Mouse (Mus musculus) liver, adult 2 months (tissue): ENCODE data around the gene Gm10643. TPM values are rescaled to one million over a fixed set of nuclear protein-coding genes. Genes with fewer than 3 reads are reported as not detected.

ENCODE experiments used
- DNase-seq: peaks from one replicate; pipeline ENCODE4 v3.0.0-alpha.2; 2011; ENCODE audit warnings: low read depth, low spot score; ENCODE audit errors: extremely low read depth
- H3K27ac ChIP-seq: fragments of 200-500 bp; replicated peaks from 2 replicates; pipeline ENCODE4 v1.5.1; 2012; ENCODE audit warnings: low read depth, mild to moderate bottlenecking, control low read depth, inconsistent platforms, low read length; ENCODE audit not compliant: insufficient read depth
- H3K27me3 ChIP-seq: fragments of 200-500 bp; 2 replicates; pipeline ENCODE4 v1.6.1; 2012; ENCODE audit warnings: mild to moderate bottlenecking, moderate library complexity, low read length, inconsistent platforms; ENCODE audit not compliant: control insufficient read depth, insufficient read depth
- H3K36me3 ChIP-seq: fragments of 200-500 bp; 2 replicates; pipeline ENCODE4 v1.6.1; 2012; ENCODE audit warnings: low read length, inconsistent platforms; ENCODE audit not compliant: control insufficient read depth, insufficient read depth
- H3K4me1 ChIP-seq: fragments of 200-500 bp; 2 replicates; pipeline ENCODE4 v1.6.1; 2011; ENCODE audit warnings: low read length; ENCODE audit not compliant: control insufficient read depth, insufficient read depth
- H3K4me3 ChIP-seq: fragments of 200-500 bp; 2 replicates; pipeline ENCODE4 v1.5.1; 2011; ENCODE audit warnings: low read depth, mild to moderate bottlenecking, control low read depth, low read length, moderate library complexity; ENCODE audit not compliant: insufficient read depth
- H3K79me2 ChIP-seq: fragments of 200-500 bp; 2 replicates; pipeline ENCODE4 v1.6.1; 2012; ENCODE audit warnings: inconsistent platforms, mild to moderate bottlenecking, low read length, moderate library complexity; ENCODE audit not compliant: control insufficient read depth, insufficient read depth
- H3K9ac ChIP-seq: fragments of 200-500 bp; 2 replicates; pipeline ENCODE4 v1.6.1; 2012; ENCODE audit warnings: low read depth, mild to moderate bottlenecking, control low read depth, inconsistent platforms, low read length
- CTCF ChIP-seq: fragments of 200-500 bp; IDR thresholded peaks from 2 replicates; pipeline ENCODE4 v1.5.1; 2011; ENCODE audit warnings: low read depth, low read length, control low read depth
- POLR2A ChIP-seq: fragments of 200-500 bp; IDR thresholded peaks from 2 replicates; pipeline ENCODE4 v1.6.1; 2011; ENCODE audit warnings: low read length, control low read depth; ENCODE audit not compliant: insufficient read depth; ENCODE audit errors: extremely low read depth
- WGBS: fragments of 180-500 bp; shearing (Covaris S2); methylation state at CpG from one replicate; pipeline ENCODE4 v1.1.7; 2018; 5-methylcytosine and 5-hydroxymethylcytosine counted together
- polyA plus RNA-seq: library from polyadenylated mRNA; depleted of rRNA; stranded (reverse); fragments of >200 nt; gene quantifications from 2 replicates; pipeline ENCODE4 v1.2.3, GENCODE M21; 2012
- total RNA-seq: library from RNA; depleted of rRNA; stranded (reverse); fragments of >200 nt; gene quantifications from 2 replicates; pipeline ENCODE4 v1.2.3, GENCODE M21; 2014

Gm10643 gene
- total and polyA plus RNA-seq, 2 experiments, result 0.65 TPM; not detected in 1

DNA sequence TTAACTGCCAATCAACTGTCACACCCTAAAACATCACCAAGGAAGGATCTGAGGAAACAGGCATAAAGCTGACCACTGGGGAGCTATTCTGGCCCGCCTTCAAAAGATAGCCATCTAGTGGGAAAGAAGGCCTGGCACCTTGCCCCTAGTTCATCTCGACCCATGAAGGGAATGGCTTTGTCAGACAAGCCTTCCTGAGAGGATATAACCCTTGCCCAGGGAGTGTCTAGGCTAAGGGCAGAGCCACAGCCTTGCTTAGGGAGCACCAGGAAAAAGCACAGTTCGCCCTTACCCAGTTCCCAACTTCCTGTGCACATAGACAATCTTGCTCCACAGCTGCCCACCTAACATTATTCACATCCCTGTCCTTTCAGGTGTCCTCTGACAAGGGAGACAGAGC is 38.7 kb upstream of the Gm10643 start:
- Histone ChIP-seq H3K27me3 (no peaks in the 10 kb centered on the region), H3K27ac (no peak overlapping the region), H3K9ac (no peak overlapping the region), H3K4me3 (no peak overlapping the region), H3K79me2 (peaks cover 5% of the 10 kb centered on the region; the same call in 1 of the 2 replicates), H3K4me1 (peaks cover 4% of the 10 kb centered on the region), H3K36me3 (no peaks in the 10 kb centered on the region)
- no peak for DNase-seq
- WGBS, result 41% methylated on average over 3 of the region's 3 CpGs
- TF ChIP-seq POLR2A (no peak), CTCF (no peak)

DNA sequence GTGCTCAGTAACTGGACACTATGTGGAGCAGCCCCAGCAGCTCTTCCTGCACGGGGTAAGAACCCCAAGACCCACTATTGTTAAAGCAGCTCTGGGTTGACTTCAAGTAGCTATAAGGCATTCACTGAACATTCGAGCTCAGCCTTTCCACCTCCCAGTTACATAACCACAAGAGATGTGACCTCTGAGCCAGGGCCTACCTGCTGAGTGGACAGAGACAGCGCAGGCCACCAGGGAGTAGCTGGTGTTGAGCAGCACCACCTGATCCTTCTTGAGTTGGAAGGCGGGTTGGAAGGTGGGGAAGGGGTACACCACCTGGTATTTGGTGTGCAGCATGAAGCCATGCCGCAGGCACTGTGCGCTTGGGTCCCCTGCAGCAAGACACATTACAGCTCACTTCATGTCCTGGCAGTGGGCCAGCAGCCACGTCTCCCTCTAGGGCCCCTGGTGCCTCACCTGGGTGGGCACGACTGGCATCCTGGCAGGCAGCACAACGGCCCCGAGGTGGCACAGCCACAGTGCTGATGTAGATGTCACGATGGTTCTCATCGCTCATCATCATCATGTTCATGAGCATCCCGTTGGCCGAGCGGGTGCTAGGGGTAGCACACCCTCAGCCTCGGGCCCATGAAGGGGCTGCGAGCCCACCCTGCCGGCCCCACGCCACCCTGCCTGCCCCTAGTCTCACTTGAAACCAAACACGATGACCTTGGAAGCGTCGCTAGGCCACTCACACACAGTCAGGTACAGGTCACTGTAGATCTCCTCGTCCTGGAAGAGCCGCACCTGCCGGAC is 36.7 kb upstream of the Gm10643 start:
- Histone ChIP-seq H3K27ac (no peak overlapping the region), H3K27me3 (no peaks in the 10 kb centered on the region), H3K9ac (no peak overlapping the region), H3K4me1 (peaks cover 4% of the 10 kb centered on the region), H3K79me2 (peaks cover 5% of the 10 kb centered on the region; the same call in 1 of the 2 replicates), H3K4me3 (no peak overlapping the region), H3K36me3 (no peaks in the 10 kb centered on the region)
- 93% methylated on average over 25 of the region's 25 CpGs for WGBS
- DNase-seq, result no peak
- TF ChIP-seq CTCF, result no peak
- no peak for TF ChIP-seq POLR2A

GRCm38 (mm10) chr8:84098376-84098775 is 33.4 kb upstream of the Gm10643 start:
- Histone ChIP-seq H3K27me3 (no peaks in the 10 kb centered on the region), H3K9ac (no peak overlapping the region), H3K27ac (no peak overlapping the region), H3K36me3 (no peaks in the 10 kb centered on the region; the same call in 1 of the 2 replicates), H3K4me3 (no peak overlapping the region), H3K4me1 (no peaks in the 10 kb centered on the region), H3K79me2 (peaks cover 5% of the 10 kb centered on the region; the same call in 1 of the 2 replicates)
- no peak for DNase-seq
- WGBS, result 89% methylated on average over 7 of the region's 7 CpGs
- TF ChIP-seq POLR2A (no peak), CTCF (no peak)

DNA sequence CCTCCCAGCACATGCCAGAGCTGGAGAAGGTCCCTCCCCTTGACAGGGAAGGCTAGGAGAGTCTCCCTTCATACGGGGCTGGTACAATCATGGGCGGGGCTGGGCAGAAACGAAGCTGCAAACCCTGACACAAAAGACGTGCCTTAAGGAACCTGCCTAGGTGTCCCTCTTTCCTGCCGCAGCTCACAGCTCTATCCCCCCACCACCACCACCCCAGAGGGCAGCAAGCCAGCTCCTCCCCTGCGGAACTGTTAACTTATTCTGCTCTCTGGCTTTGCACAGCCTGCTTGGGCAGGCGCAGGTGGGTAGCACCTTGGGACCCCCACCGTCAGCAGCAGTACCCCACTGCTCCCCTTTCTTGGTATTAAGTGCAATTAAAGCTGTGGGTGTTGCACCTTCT is 31.1 kb upstream of the Gm10643 start:
- H3K27me3 ChIP-seq, result no peaks in the 10 kb centered on the region
- H3K27ac ChIP-seq, result no peak overlapping the region
- no peak for DNase-seq
- H3K4me3 ChIP-seq, result no peak overlapping the region
- 86% methylated on average over 8 of the region's 8 CpGs for WGBS
- no peaks in the 10 kb centered on the region; the same call in 1 of the 2 replicates for H3K36me3 ChIP-seq
- no peak overlapping the region for H3K9ac ChIP-seq
- no peaks in the 10 kb centered on the region for H3K79me2 ChIP-seq
- H3K4me1 ChIP-seq, result no peaks in the 10 kb centered on the region
- no peak for TF ChIP-seq POLR2A
- TF ChIP-seq CTCF, result no peak

DNA sequence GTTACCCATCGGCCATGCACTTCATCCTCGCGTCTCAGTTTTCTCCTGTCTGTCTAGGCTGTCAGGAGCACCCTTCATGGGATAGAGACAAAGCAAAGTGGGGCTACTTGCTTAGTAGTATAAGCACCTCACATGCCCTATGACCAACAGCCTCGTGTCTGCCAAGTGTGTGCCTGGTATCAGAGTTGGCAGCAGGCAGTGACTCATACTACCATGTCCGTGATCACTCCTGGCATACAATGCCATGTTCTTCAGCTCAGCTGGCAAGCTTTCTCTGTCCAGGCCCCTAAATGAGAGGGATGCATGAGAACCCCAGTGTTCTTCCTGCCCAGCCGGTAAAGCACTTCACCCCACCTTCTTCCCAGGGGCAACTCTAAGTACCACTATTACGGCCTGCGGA is 25.6 kb upstream of the Gm10643 start:
- DNase-seq, result no peak
- H3K79me2 ChIP-seq, result no peaks in the 10 kb centered on the region
- H3K4me1 ChIP-seq, result no peaks in the 10 kb centered on the region
- TF ChIP-seq POLR2A (no peak), CTCF (no peak)
- no peak overlapping the region for H3K4me3 ChIP-seq
- H3K27ac ChIP-seq, result no peak overlapping the region
- H3K9ac ChIP-seq, result no peak overlapping the region
- 78% methylated on average over 8 of the region's 8 CpGs for WGBS
- H3K27me3 ChIP-seq, result no peaks in the 10 kb centered on the region
- no peaks in the 10 kb centered on the region; the same call in 1 of the 2 replicates for H3K36me3 ChIP-seq

- no peaks in the 10 kb centered on the region for H3K4me1 ChIP-seq
- TF ChIP-seq POLR2A (no peak), CTCF (no peak)
These were observed 24.3 kb upstream of the Gm10643 start for GRCm38 (mm10) chr8:84089277-84089676.

More at GRCm38 (mm10) chr8:84089277-84089676, 24.3 kb upstream of the Gm10643 start:
- Histone ChIP-seq H3K4me3 (no peak overlapping the region), H3K9ac (no peak overlapping the region), H3K36me3 (no peaks in the 10 kb centered on the region; the same call in 1 of the 2 replicates), H3K79me2 (no peaks in the 10 kb centered on the region), H3K27me3 (no peaks in the 10 kb centered on the region), H3K27ac (no peak overlapping the region)
- WGBS, result 81% methylated on average over 9 of the region's 9 CpGs
- DNase-seq, result no peak
